Mouse (Mus musculus) olfactory bulb, adult 2 months (tissue): ENCODE measurements at regions not wholly inside any gene's neighbourhood (a gene's known extent, or its start where the extent isn't known, plus 50 kb on each side); places are given as distances from the start of the nearest gene placed in this dataset.

Experiments used
- CTCF ChIP-seq: fragments of 200-500 bp; IDR thresholded peaks from 2 replicates; pipeline ENCODE4 v1.5.1; 2012; ENCODE audit warnings: low read depth, mild to moderate bottlenecking, low read length, moderate library complexity; ENCODE audit not compliant: insufficient read depth
- POLR2A ChIP-seq: fragments of 200-500 bp; IDR thresholded peaks from 2 replicates; pipeline ENCODE4 v1.6.1; 2012; ENCODE audit warnings: mild to moderate bottlenecking, low read depth, low read length, moderate library complexity; ENCODE audit not compliant: insufficient read depth

- TF ChIP-seq POLR2A (no peak), CTCF (no peak)
Measured at GRCm38 (mm10) chr16:76549628-76550027, 176.0 kb upstream of the Nrip1 start.
